In the genomic region with DNA sequence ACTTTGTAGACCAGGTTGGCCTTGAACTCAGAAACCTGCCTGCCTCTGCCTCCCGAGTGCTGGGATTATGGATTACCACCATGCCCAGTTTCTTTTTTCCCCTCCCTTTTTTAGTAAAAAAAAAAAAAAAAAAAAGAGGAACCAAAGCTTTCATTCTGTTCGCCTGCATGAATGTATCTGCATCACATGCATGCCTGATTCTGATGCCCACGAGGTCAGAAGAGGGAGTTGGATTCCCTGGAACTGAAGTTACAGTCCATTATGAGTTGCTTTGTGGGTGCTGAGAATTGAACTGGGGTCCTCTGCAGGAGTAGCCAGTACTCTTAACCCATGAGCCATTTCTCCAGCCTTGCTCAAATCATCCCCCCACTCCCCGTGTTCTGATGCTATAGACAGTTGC, we compare ENCODE assay signal across 19 mouse cellular contexts. TPM values are rescaled to one million over a fixed set of nuclear protein-coding genes. Genes with fewer than 3 reads are reported as not detected.
DNase-seq lines count a peak whose midpoint lies in the region; TF ChIP-seq lines count a peak whose summit lies in the region.
"Had no signal": no experiment of that assay in that cellular context is flagged by ENCODE, and none has a peak within 500 bp of the region (broad histone marks: within the 10 kb centered on the region; RNA-seq: fewer than 3 reads in every experiment).

No protein-coding gene starts in this region.

- no peaks in the 10 kb centered on the region for H3K27me3 ChIP-seq in CH12.LX (replicated peaks)
- no peaks in the 10 kb centered on the region for H3K27me3 ChIP-seq in splenic B cell, adult 2 months (ENCODE audit: control insufficient read depth, insufficient read depth, low read length, poor library complexity, severe bottlenecking)
- H3K27me3 ChIP-seq: embryonic facial prominence, embryonic 12.5 days; forebrain, embryonic 12.5 days; hindbrain, embryonic 13.5 days had no signal

- TF ChIP-seq POLR2A in CH12.LX (IDR thresholded peaks at IDR 0.05; ENCODE audit: low read depth, low read length), result no peak

- TF ChIP-seq CTCF in CH12.LX (conservative IDR thresholded peaks at IDR 0.05 in 1 of 2, IDR thresholded peaks at IDR 0.05 in 1 of 2; ENCODE audit: low read depth in 2 of 2, low read length in 2 of 2), result no peak

- no peak for TF ChIP-seq EP300 in CH12.LX (IDR thresholded peaks at IDR 0.05; ENCODE audit: low read length)

- TF ChIP-seq RAD21 in CH12.LX (IDR thresholded peaks at IDR 0.05; ENCODE audit: low read depth, low read length), result no peak

- no peaks in the 10 kb centered on the region for H3K9me3 ChIP-seq in CH12.LX (replicated peaks; ENCODE audit: low read length)
- H3K9me3 ChIP-seq: embryonic facial prominence, embryonic 12.5 days; forebrain, embryonic 12.5 days; hindbrain, embryonic 13.5 days had no signal

- H3K4me2 ChIP-seq in CH12.LX (ENCODE audit: insufficient read depth, low read depth, poor library complexity, severe bottlenecking), result no peak overlapping the region
- H3K4me2 ChIP-seq: embryonic facial prominence, embryonic 12.5 days; forebrain, embryonic 12.5 days; heart, embryonic 11.5 days; hindbrain, embryonic 13.5 days had no signal

- no peak overlapping the region for H3K27ac ChIP-seq in CH12.LX (ENCODE audit: insufficient read depth, low read depth)
- H3K27ac ChIP-seq: embryonic facial prominence, embryonic 12.5 days; forebrain, embryonic 12.5 days; heart, adult 2 months; hindbrain, embryonic 13.5 days; hindbrain, postnatal 0 days had no signal

- peaks cover 6 to 46% of the 10 kb centered on the region in 2 experiments; a peak in 3 of 4 replicates for H3K4me1 ChIP-seq in CH12.LX (ENCODE audit: control insufficient read depth in 1 of 2, insufficient read depth in 2 of 2)

- H3K4me3 ChIP-seq in CH12.LX (replicated peaks in 1 of 3; ENCODE audit: low read depth in 2 of 3, low read length in 2 of 3, poor library complexity in 1 of 3), result no peak overlapping the region
- H3K4me3 ChIP-seq: embryonic facial prominence, embryonic 12.5 days; forebrain, embryonic 12.5 days; heart, adult 2 months; hindbrain, embryonic 13.5 days had no signal

- in situ Hi-C loops in CH12.LX (cut with MboI; ENCODE audit: low pct_ligation_motif_present, low pct_unique_long_range_greater_than_20kb, low sequenced_read_pairs), result no loop called here

- peaks cover 8 to 37% of the 10 kb centered on the region in 2 experiments for H3K36me3 ChIP-seq in CH12.LX (replicated peaks in 1 of 2; ENCODE audit: control insufficient read depth in 1 of 2, insufficient read depth in 1 of 2, low read length in 1 of 2)
- no peaks in the 10 kb centered on the region for H3K36me3 ChIP-seq in splenic B cell, adult 2 months (ENCODE audit: control insufficient read depth, insufficient read depth, low read length, poor library complexity, severe bottlenecking)

- dilution Hi-C loops in CH12.LX (cut with MboI; ENCODE audit: extremely low pct_ligation_motif_present, extremely low pct_unique_long_range_greater_than_20kb, low sequenced_read_pairs), result no loop called here

- peaks cover 94% of the 10 kb centered on the region for H3K79me2 ChIP-seq in CH12.LX (replicated peaks; ENCODE audit: control insufficient read depth, extremely low read depth, insufficient read depth, poor library complexity, severe bottlenecking)

- DNase-seq in A20 (ENCODE audit: low read depth, low spot score) (peak; percentile 76), CH12.LX (ENCODE audit: extremely low read depth) (no peak), MEL-GATA-1-ER (ENCODE audit: extremely low read depth, low read depth) (peak; percentile 34)
- peak; percentile 64 for DNase-seq in splenic B cell, adult 2 months (ENCODE audit: low read depth, low spot score)
- no peak for DNase-seq in embryo, embryonic 9.5 days (ENCODE audit: extremely low spot score)
- no peak for DNase-seq in left cerebral cortex, adult 9 months (ENCODE audit: low spot score in 2 of 2)
- DNase-seq: adrenal gland, postnatal 10 days; cerebellum, adult 11 months; cerebellum, adult 8-10 months; cerebellum, postnatal 14 days; embryo, embryonic 11 days; gastrocnemius, postnatal 14 days; heart, adult 2 months; kidney, adult 18-20 months had no signal

- no peak overlapping the region for H3K9ac ChIP-seq in CH12.LX (ENCODE audit: insufficient read depth, low read depth)
- H3K9ac ChIP-seq: embryonic facial prominence, embryonic 12.5 days; forebrain, embryonic 12.5 days; hindbrain, embryonic 13.5 days had no signal

TF ChIP-seq in CH12.LX, 34 proteins besides CTCF, POLR2A, EP300 and RAD21:
- TF ChIP-seq CHD2 (IDR thresholded peaks at IDR 0.05; ENCODE audit: low read length) (no peak), ZNF384 (IDR thresholded peaks at IDR 0.05; ENCODE audit: low read depth, low read length) (peak; percentile 90), MAX (IDR thresholded peaks at IDR 0.05; ENCODE audit: low read length) (no peak), TCF12 (IDR thresholded peaks at IDR 0.05; ENCODE audit: low read depth, low read length) (no peak), ZC3H11A (IDR thresholded peaks at IDR 0.05; ENCODE audit: low read depth, low read length) (no peak), ZKSCAN1 (IDR thresholded peaks at IDR 0.05; ENCODE audit: borderline replicate concordance, low read depth, low read length) (no peak), BHLHE40 (IDR thresholded peaks at IDR 0.05; ENCODE audit: low read depth, low read length) (no peak), MEF2A (IDR thresholded peaks at IDR 0.05; ENCODE audit: borderline replicate concordance, low read depth, low read length) (no peak), E2F4 (IDR thresholded peaks at IDR 0.05; ENCODE audit: insufficient replicate concordance, low read depth, low read length) (no peak), IRF4 (IDR thresholded peaks at IDR 0.05; ENCODE audit: low read depth, low read length) (0 out of 2 replicates have a peak, but pooled peaks have one; percentile 30), MYC (IDR thresholded peaks at IDR 0.05; ENCODE audit: low read depth, low read length) (peak; percentile 71), MAZ (IDR thresholded peaks at IDR 0.05; ENCODE audit: low read depth, low read length) (no peak), JUN (IDR thresholded peaks at IDR 0.05; ENCODE audit: insufficient read depth, low read depth, low read length) (no peak), RCOR1 (conservative IDR thresholded peaks at IDR 0.05; ENCODE audit: low read depth, low read length) (no peak), USF2 (conservative IDR thresholded peaks at IDR 0.05; ENCODE audit: low read depth, low read length) (no peak), TBP (conservative IDR thresholded peaks at IDR 0.05; ENCODE audit: low read depth, low read length) (no peak), USF1 (IDR thresholded peaks at IDR 0.05; ENCODE audit: low read depth, low read length) (no peak), MAFK (IDR thresholded peaks at IDR 0.05; ENCODE audit: insufficient replicate concordance, low read length) (no peak), KAT2A (IDR thresholded peaks at IDR 0.05; ENCODE audit: insufficient replicate concordance, low read length) (no peak), POLR2AphosphoS2 (IDR thresholded peaks at IDR 0.05; ENCODE audit: low read depth, low read length) (no peak)
TF ChIP-seq in CH12.LX: peak in this region for 3.

RNA-seq across cellular contexts. Expression of gene Phf20, which starts 5.2 kb away (rescaled TPM):
- total RNA-seq in CH12.LX (2012; rRNA removed) (15.2 and 17.6 TPM in 2 replicates), CH12.LX (2014; rRNA removed) (11.7 and 14.4 TPM in 2 replicates)
- polyA plus RNA-seq in CH12.LX (2012; ENCODE audit: insufficient read length, low read depth), result 13.3 and 18.4 TPM in 2 replicates

RNA-seq across cellular contexts. Expression of gene Rbm39, which starts 21.4 kb away (rescaled TPM):
- total RNA-seq in CH12.LX (2012; rRNA removed) (212 and 232 TPM in 2 replicates), CH12.LX (2014; rRNA removed) (417 and 491 TPM in 2 replicates)
- 376 and 400 TPM in 2 replicates for polyA plus RNA-seq in CH12.LX (2012; ENCODE audit: insufficient read length, low read depth)

RNA-seq across cellular contexts. Expression of gene Nfs1, which starts 57.5 kb away (rescaled TPM):
- total RNA-seq in CH12.LX (2012; rRNA removed) (58.6 and 60.6 TPM in 2 replicates), CH12.LX (2014; rRNA removed) (68.8 and 72.1 TPM in 2 replicates)
- polyA plus RNA-seq in CH12.LX (2012; ENCODE audit: insufficient read length, low read depth), result 49.2 and 51.3 TPM in 2 replicates

RNA-seq across cellular contexts. Expression of gene Romo1, which starts 57.6 kb away (rescaled TPM):
- total RNA-seq in CH12.LX (2012; rRNA removed) (292 and 319 TPM in 2 replicates), CH12.LX (2014; rRNA removed) (110 and 130 TPM in 2 replicates)
- polyA plus RNA-seq in CH12.LX (2012; ENCODE audit: insufficient read length, low read depth), result 255 and 303 TPM in 2 replicates

Comparison
In these comparisons a context has a peak if more than half of its experiments do, and no peak if none do; other contexts are left out.
1. DNase-seq: peak in A20 (single experiment), MEL-GATA-1-ER (single experiment) and splenic B cell, adult 2 months (single experiment); none in CH12.LX (single experiment), embryo, embryonic 9.5 days (single experiment) and left cerebral cortex, adult 9 months (0 of 2).